ENCODE assay signal across 9 mouse cellular contexts in genomic region chr10:20226728-20227127, GRCm38 (mm10).
DNase-seq lines count a peak whose midpoint lies in the region; ATAC-seq lines count a peak whose summit lies in the region.
"Had no signal": no experiment of that assay in that cellular context is flagged by ENCODE, and none has a peak within 500 bp of the region (broad histone marks: within the 10 kb centered on the region; RNA-seq: fewer than 3 reads in every experiment).

No protein-coding gene starts in this region.

- no peak overlapping the region for H3K4me2 ChIP-seq in kidney, embryonic 16.5 days (replicated peaks; ENCODE audit: low read depth, low read length)
- no peak overlapping the region for H3K4me2 ChIP-seq in forebrain, embryonic 16.5 days (ENCODE audit: low read length)

- no peaks in the 10 kb centered on the region for H3K27me3 ChIP-seq in kidney, embryonic 16.5 days (ENCODE audit: insufficient read depth, low read length)
- no peaks in the 10 kb centered on the region for H3K27me3 ChIP-seq in forebrain, embryonic 16.5 days (replicated peaks; ENCODE audit: control insufficient read depth, insufficient read depth, low read length)

- H3K27ac ChIP-seq in kidney, embryonic 16.5 days (ENCODE audit: low read length) = no peak overlapping the region
- no peak overlapping the region for H3K27ac ChIP-seq in forebrain, embryonic 16.5 days (ENCODE audit: low read length)

- H3K4me3 ChIP-seq in kidney, embryonic 16.5 days (ENCODE audit: low read length) = no peak overlapping the region
- H3K4me3 ChIP-seq in forebrain, embryonic 16.5 days (replicated peaks; ENCODE audit: low read length) = no peak overlapping the region

- no peaks in the 10 kb centered on the region for H3K36me3 ChIP-seq in kidney, embryonic 16.5 days (ENCODE audit: insufficient read depth, low read length)
- H3K36me3 ChIP-seq in forebrain, embryonic 16.5 days (ENCODE audit: control insufficient read depth, insufficient read depth) = no peaks in the 10 kb centered on the region

- no peak overlapping the region for H3K9ac ChIP-seq in kidney, embryonic 16.5 days (replicated peaks; ENCODE audit: low read length)
- H3K9ac ChIP-seq in forebrain, embryonic 16.5 days (replicated peaks; ENCODE audit: low read depth, low read length) = no peak overlapping the region

- no peaks in the 10 kb centered on the region for H3K9me3 ChIP-seq in kidney, embryonic 16.5 days (ENCODE audit: low read length)
- H3K9me3 ChIP-seq in forebrain, embryonic 16.5 days (ENCODE audit: control insufficient read depth, low read length) = no peaks in the 10 kb centered on the region

- DNase-seq in adrenal gland, postnatal 10 days = peak; percentile 37
- no peak for DNase-seq in adrenal gland, postnatal 4 days (ENCODE audit: low spot score in 2 of 2)
- DNase-seq in kidney, adult 11 months = peak; percentile 58
- DNase-seq in right cerebral cortex, postnatal 10 days (ENCODE audit: low spot score in 2 of 2) = peak; percentile 43 to 57
- DNase-seq in right cerebral cortex, adult 18-20 months = no peak
- DNase-seq in telencephalon, adult 2 months (ENCODE audit: low read depth, low spot score) = peak; percentile 22
- DNase-seq: lung, postnatal 36 days had no signal

- ATAC-seq in kidney, embryonic 16.5 days (ENCODE audit: low FRiP score, low TSS enrichment) = no peak
- no peak for ATAC-seq in forebrain, embryonic 16.5 days

- no peaks in the 10 kb centered on the region for H3K4me1 ChIP-seq in kidney, embryonic 16.5 days (ENCODE audit: insufficient read depth, low read length)
- no peaks in the 10 kb centered on the region for H3K4me1 ChIP-seq in forebrain, embryonic 16.5 days (replicated peaks; ENCODE audit: control insufficient read depth, insufficient read depth, low read length)

- 70% methylated on average over 4 of the region's 4 CpGs for WGBS in kidney, embryonic 16.5 days
- 29% methylated on average over 4 of the region's 4 CpGs for WGBS in forebrain, embryonic 16.5 days

Comparison
In these comparisons a context has a peak if more than half of its experiments do, and no peak if none do; other contexts are left out.
1. DNase-seq: peak in adrenal gland, postnatal 10 days (single experiment), kidney, adult 11 months (single experiment), right cerebral cortex, postnatal 10 days (2 of 2) and telencephalon, adult 2 months (single experiment); none in adrenal gland, postnatal 4 days (0 of 2) and right cerebral cortex, adult 18-20 months (single experiment).